Mouse (Mus musculus) CH12.LX (cell line): ENCODE data around the gene Arhgef12. TPM values are rescaled to one million over a fixed set of nuclear protein-coding genes. Genes with fewer than 3 reads are reported as not detected.

ENCODE experiments used
- DNase-seq: peaks from one replicate; pipeline ENCODE4 v3.0.0-alpha.2; 2013; ENCODE audit errors: extremely low read depth
- H3K27ac ChIP-seq: 2 replicates; pipeline ENCODE4 v1.5.1; 2012; ENCODE audit warnings: low read depth, mild to moderate bottlenecking, control low read depth, moderate library complexity; ENCODE audit not compliant: insufficient read depth
- H3K27me3 ChIP-seq: replicated peaks from 2 replicates; pipeline ENCODE3; 2012; ENCODE audit warnings: inconsistent platforms
- H3K36me3 ChIP-seq, 2 experiments: replicated peaks in 1 of 2; 2 replicates each; pipeline versions ENCODE3 to v1.6.1; 2012; ENCODE audit warnings: inconsistent platforms in 1 of 2, low read length in 1 of 2, mild to moderate bottlenecking in 1 of 2, mixed read lengths in 1 of 2, moderate library complexity in 1 of 2; ENCODE audit not compliant: control insufficient read depth in 1 of 2, insufficient read depth in 1 of 2
- H3K4me1 ChIP-seq, 2 experiments: 2 replicates each; pipeline ENCODE4 v1.6.1; 2012; ENCODE audit warnings: inconsistent platforms in 1 of 2, moderate library complexity in 1 of 2; ENCODE audit not compliant: insufficient read depth in 2 of 2, control insufficient read depth in 1 of 2
- H3K4me2 ChIP-seq: 2 replicates; pipeline ENCODE4 v1.6.1; 2012; ENCODE audit warnings: low read depth, mild to moderate bottlenecking, control low read depth; ENCODE audit not compliant: poor library complexity, insufficient read depth, severe bottlenecking
- H3K4me3 ChIP-seq, 3 experiments: fragments of 150-350 bp in 1 of 3; sonication (generic) in 1 of 3; replicated peaks in 1 of 3; 2 replicates each; pipeline versions ENCODE3 to v1.5.1; 2011 to 2012; ENCODE audit warnings: low read depth in 2 of 3, low read length in 2 of 3, mild to moderate bottlenecking in 2 of 3, moderate library complexity in 2 of 3, control low read depth in 1 of 3, improper control_type of control experiment in 1 of 3, inconsistent platforms in 1 of 3, mixed read lengths in 1 of 3; ENCODE audit not compliant: poor library complexity in 1 of 3
- H3K79me2 ChIP-seq: replicated peaks from 2 replicates; pipeline ENCODE4 v1.6.1; 2012; ENCODE audit warnings: mild to moderate bottlenecking, moderate library complexity; ENCODE audit not compliant: control insufficient read depth, poor library complexity, insufficient read depth, severe bottlenecking; ENCODE audit errors: extremely low read depth
- H3K9ac ChIP-seq: 2 replicates; pipeline ENCODE4 v1.6.1; 2012; ENCODE audit warnings: low read depth, mild to moderate bottlenecking, control low read depth, moderate library complexity; ENCODE audit not compliant: insufficient read depth
- H3K9me3 ChIP-seq: replicated peaks from 2 replicates; pipeline ENCODE3; 2012; ENCODE audit warnings: low read length, inconsistent platforms, mixed read lengths
- BHLHE40 ChIP-seq: IDR thresholded peaks from 2 replicates; pipeline ENCODE4 v1.6.1; 2011; ENCODE audit warnings: mild to moderate bottlenecking, low read depth, low read length, improper control_type of control experiment
- CHD1 ChIP-seq: IDR thresholded peaks from 2 replicates; pipeline ENCODE4 v1.6.1; 2012; ENCODE audit warnings: low read depth, low read length, improper control_type of control experiment, inconsistent platforms
- CHD2 ChIP-seq: IDR thresholded peaks from 2 replicates; pipeline ENCODE4 v1.6.1; 2011; ENCODE audit warnings: low read length, improper control_type of control experiment
- E2F4 ChIP-seq: IDR thresholded peaks from 2 replicates; pipeline ENCODE4 v1.6.1; 2011; ENCODE audit warnings: low read depth, low read length, improper control_type of control experiment; ENCODE audit not compliant: insufficient replicate concordance
- ETS1 ChIP-seq: conservative IDR thresholded peaks from 2 replicates; pipeline ENCODE4 v1.6.1; 2012; ENCODE audit warnings: low read depth, mild to moderate bottlenecking, inconsistent platforms, low read length, improper control_type of control experiment, moderate library complexity
- JUN ChIP-seq: IDR thresholded peaks from 2 replicates; pipeline ENCODE4 v1.6.1; 2011; ENCODE audit warnings: low read depth, mild to moderate bottlenecking, low read length, improper control_type of control experiment, moderate library complexity; ENCODE audit not compliant: insufficient read depth
- KAT2A ChIP-seq: IDR thresholded peaks from 2 replicates; pipeline ENCODE4 v1.6.1; 2012; ENCODE audit warnings: low read length, improper control_type of control experiment, inconsistent platforms; ENCODE audit not compliant: insufficient replicate concordance
- MAFK ChIP-seq: IDR thresholded peaks from 2 replicates; pipeline ENCODE4 v1.6.1; 2011; ENCODE audit warnings: low read length, improper control_type of control experiment; ENCODE audit not compliant: insufficient replicate concordance
- MAX ChIP-seq: IDR thresholded peaks from 2 replicates; pipeline ENCODE4 v1.6.1; 2011; ENCODE audit warnings: low read length, improper control_type of control experiment
- MXI1 ChIP-seq: IDR thresholded peaks from 2 replicates; pipeline ENCODE4 v1.6.1; 2011; ENCODE audit warnings: mild to moderate bottlenecking, low read depth, low read length, improper control_type of control experiment
- NELFE ChIP-seq: IDR thresholded peaks from 2 replicates; pipeline ENCODE4 v1.6.1; 2011; ENCODE audit warnings: low read depth, low read length, improper control_type of control experiment
- PAX5 ChIP-seq: IDR thresholded peaks from 2 replicates; pipeline ENCODE4 v1.6.1; 2012; ENCODE audit warnings: low read length, inconsistent platforms, mixed read lengths
- POLR2A ChIP-seq: IDR thresholded peaks from 2 replicates; pipeline ENCODE4 v1.6.1; 2011; ENCODE audit warnings: low read depth, mild to moderate bottlenecking, improper control_type of control experiment, low read length
- RCOR1 ChIP-seq: conservative IDR thresholded peaks from 2 replicates; pipeline ENCODE4 v1.6.1; 2012; ENCODE audit warnings: low read depth, mild to moderate bottlenecking, inconsistent platforms, low read length, improper control_type of control experiment
- SIN3A ChIP-seq: IDR thresholded peaks from 2 replicates; pipeline ENCODE4 v1.6.1; 2012; ENCODE audit warnings: low read length, improper control_type of control experiment, inconsistent platforms
- ZC3H11A ChIP-seq: IDR thresholded peaks from 2 replicates; pipeline ENCODE4 v1.6.1; 2012; ENCODE audit warnings: low read depth, mild to moderate bottlenecking, inconsistent platforms, low read length, improper control_type of control experiment
- ZMIZ1 ChIP-seq: IDR thresholded peaks from 2 replicates; pipeline ENCODE4 v1.6.1; 2012; ENCODE audit warnings: low read depth, mild to moderate bottlenecking, inconsistent platforms, low read length, improper control_type of control experiment
- dilution Hi-C: fragments of 300-500 bp; cut with MboI; formaldehyde crosslinking; loops from 2 replicates; pipeline ENCODE4 v1.14.3; 2020; ENCODE audit warnings: low sequenced_read_pairs; ENCODE audit not compliant: extremely low pct_unique_long_range_greater_than_20kb, extremely low pct_ligation_motif_present
- in situ Hi-C: fragments of 300-500 bp; cut with MboI; formaldehyde crosslinking; loops from 3 replicates; pipeline ENCODE4 v1.14.3; 2019; ENCODE audit warnings: low sequenced_read_pairs, low pct_ligation_motif_present, low pct_unique_long_range_greater_than_20kb, mixed read lengths
- polyA plus RNA-seq: library from polyadenylated mRNA; unstranded; fragments of >175 nt; gene quantifications from 2 replicates; pipeline ENCODE4 v1.2.1, GENCODE M21; 2012; ENCODE audit warnings: low read depth; ENCODE audit not compliant: insufficient read length
- total RNA-seq, 2 experiments: library from RNA; depleted of rRNA; stranded (reverse); fragments of 300-350 nt in 1 of 2; fragments of >200 nt in 1 of 2; gene quantifications; 2 replicates each; pipeline ENCODE4 v1.2.3; 2012 to 2014

Arhgef12 gene
- total and polyA plus RNA-seq, 3 experiments: 4.9 to 9.4 (median 8.7) TPM

DNA sequence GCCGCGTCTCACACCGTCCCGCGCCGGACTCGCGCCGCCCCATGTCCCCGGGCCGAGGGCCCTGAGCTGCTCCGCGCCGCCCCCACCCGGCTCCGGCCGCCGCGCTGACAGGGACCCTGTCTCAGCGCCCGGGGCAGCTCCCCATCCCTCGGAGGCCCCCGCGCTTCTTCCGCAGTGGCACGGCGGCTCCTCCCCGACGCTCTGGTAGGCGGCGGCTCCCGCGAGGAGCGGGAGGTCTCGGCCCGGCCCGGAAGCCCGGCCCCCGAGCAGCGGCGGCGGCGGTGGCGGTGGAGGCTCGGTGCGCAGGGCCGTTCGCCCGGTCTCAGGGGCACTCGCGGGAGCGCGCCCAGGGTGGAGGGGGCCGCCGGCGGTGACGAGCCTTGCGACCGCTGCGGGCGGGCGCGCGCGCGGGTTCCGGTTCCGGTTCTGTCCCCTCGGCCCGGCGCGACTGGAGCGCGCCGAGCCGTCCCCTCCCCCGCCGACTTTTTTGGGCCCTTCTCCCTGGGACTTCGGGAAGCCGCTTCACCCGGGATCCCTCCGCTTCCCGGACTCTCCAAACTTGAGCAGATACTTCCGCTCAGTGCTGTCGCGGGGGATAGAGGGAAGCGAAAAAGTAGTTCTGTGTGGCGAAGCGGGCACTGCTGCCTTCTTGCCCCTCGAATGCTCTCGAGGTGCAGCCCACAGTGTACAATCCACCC is 1.2 kb downstream of the Arhgef12 start (continued):
- TF ChIP-seq ZC3H11A: no peak

DNA sequence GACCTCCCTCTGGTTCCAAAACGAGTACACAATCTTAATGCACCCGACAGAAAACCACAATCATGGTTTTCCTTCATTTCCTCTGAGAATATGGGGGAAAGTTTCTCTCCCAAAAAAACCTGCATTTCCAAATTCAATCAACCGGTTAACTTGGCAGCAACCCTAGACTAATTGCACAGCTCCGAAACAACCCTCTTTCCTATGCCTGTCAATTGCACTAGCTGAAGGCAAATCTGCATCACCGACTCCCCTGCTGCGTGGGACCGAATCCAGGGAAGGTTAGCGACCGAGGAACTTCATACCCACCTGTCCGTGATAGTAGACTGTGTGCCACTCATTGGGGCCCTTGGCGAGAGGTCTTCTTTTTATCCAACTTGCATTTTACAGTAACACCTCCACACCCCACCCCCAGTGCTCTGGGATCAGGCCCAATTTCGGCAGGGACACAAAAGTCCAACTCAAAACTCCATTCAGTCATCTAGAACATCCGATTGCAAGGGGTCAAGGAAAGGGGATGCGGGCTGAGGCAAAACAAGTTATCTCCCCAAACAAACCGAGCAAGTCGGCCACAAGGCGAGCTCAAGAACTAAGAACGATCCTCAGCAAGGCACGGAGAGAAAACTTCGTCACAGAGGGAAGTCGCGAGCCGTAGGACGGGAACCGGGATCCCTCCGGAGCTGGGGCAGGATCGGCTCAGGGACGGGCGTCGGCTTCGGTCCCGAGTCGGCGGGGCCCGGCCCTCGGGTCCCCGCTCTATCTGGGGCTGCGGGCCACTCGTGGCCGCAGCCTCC is 2.0 kb downstream of the Arhgef12 start:
- Histone ChIP-seq H3K4me1 (peaks cover 5 to 25% of the 10 kb centered on the region in 2 experiments), H3K79me2 (peaks cover 28% of the 10 kb centered on the region), H3K4me2 (peak overlapping the region; percentile 98), H3K9me3 (no peaks in the 10 kb centered on the region), H3K36me3 (no peaks in the 10 kb centered on the region), H3K4me3 (peak overlapping the region; percentile 85 to 96 (median 86)), H3K9ac (peak overlapping the region; percentile 80), H3K27me3 (no peaks in the 10 kb centered on the region), H3K27ac (peak overlapping the region; percentile 37)
- in situ Hi-C loops: loop anchor here (5.0 kb wide), 1 partner anchor 103 kb away; no protein-coding TSS in a partner anchor
- dilution Hi-C loops: no loop called here
- DNase-seq: peak; percentile 28
- no peak for TF ChIP-seq JUN
- 0 out of 2 replicates have a peak, but pooled peaks have one; percentile 8 for TF ChIP-seq SIN3A

DNA sequence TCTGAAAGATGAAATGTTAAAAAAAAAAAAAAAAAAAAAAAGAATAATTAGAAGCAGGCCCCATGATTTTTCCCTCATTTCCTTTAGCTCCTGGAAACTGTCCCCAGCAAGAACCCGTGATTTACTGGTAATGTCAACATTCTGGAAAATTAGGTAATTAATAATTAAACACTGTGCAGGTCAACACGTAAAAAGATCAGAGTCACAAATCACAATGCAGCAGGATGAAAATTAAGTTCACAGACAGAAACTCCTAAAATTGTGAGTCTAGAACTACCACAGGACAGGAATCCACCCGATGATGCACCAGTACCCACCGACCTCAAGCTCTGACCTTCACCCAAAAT is 2.5 kb downstream of the Arhgef12 start:
- no peaks in the 10 kb centered on the region for H3K9me3 ChIP-seq
- dilution Hi-C loops: no loop called here
- no peaks in the 10 kb centered on the region for H3K27me3 ChIP-seq
- no peak for DNase-seq
- H3K36me3 ChIP-seq: no peaks in the 10 kb centered on the region
- TF ChIP-seq PAX5 (no peak), MAFK (no peak), ZC3H11A (no peak), RCOR1 (no peak), JUN (no peak), CHD1 (no peak), ETS1 (no peak), CHD2 (no peak), KAT2A (no peak), MAX (no peak), SIN3A (no peak), E2F4 (no peak), NELFE (no peak), MXI1 (no peak), ZMIZ1 (no peak), POLR2A (no peak), BHLHE40 (no peak)
- H3K79me2 ChIP-seq: peaks cover 30% of the 10 kb centered on the region
- H3K4me2 ChIP-seq: peak overlapping the region; percentile 98
- peaks cover 5 to 26% of the 10 kb centered on the region in 2 experiments for H3K4me1 ChIP-seq
- H3K4me3 ChIP-seq: peak overlapping the region; percentile 85 to 96 (median 86)
- in situ Hi-C loops: no loop called here
- H3K27ac ChIP-seq: no peak overlapping the region
- H3K9ac ChIP-seq: peak overlapping the region; percentile 80
